Mouse (Mus musculus): ENCODE measurements around the gene Tyw5. TPM values are rescaled to one million over a fixed set of nuclear protein-coding genes. Genes with fewer than 3 reads are reported as not detected.

Gene Tyw5
- polyA plus RNA-seq, 1 experiment: 7.1 TPM

DNA sequence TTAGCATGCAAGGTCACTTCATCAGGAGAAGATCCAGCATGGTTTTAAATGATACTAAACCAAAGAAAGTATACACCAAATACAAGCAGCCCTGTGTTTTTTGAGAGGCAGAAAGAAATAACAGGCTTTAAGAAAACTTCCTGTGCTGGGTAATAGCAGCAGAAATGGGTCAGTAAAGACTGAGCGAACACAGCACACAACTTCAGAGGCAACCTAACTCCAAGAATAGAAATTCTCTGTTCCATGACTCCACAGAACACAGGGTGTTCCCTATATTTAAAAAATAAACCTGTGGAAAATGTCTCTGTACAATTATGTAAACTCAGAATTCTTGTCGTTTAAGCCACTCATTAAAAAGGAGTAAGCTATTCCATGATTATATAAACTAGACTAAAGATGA, 6.0 kb downstream of the Tyw5 start:
- TF ChIP-seq POLR2A (IDR thresholded peaks at IDR 0.05; ENCODE audit: control insufficient read depth, low read depth, low read length) (no peak), CTCF (IDR thresholded peaks at IDR 0.05; ENCODE audit: control insufficient read depth, insufficient read depth, insufficient replicate concordance, low read depth, low read length) (no peak)

DNA sequence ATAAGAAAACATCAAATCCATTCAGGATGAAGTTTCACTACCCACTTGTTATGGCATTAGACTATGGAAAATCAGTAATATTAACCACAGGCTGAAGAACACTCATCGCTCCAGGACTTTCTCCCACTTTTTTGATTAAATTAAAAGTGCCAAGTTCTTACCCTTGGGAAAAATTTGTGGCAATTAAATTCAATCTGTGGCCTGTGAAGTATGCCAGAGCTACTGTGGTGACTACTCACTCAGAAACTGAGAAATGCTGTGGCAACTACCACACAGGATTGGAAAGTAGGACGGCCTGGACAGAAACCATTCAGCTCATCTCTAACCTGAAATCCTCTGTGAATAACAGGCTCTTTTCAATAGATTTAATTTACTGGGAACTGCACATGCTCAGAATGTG, 6.6 kb downstream of the Tyw5 start:
- H3K27me3 ChIP-seq (ENCODE audit: control insufficient read depth, insufficient read depth, low read length): no peaks in the 10 kb centered on the region
- no peak overlapping the region for H3K4me3 ChIP-seq (ENCODE audit: control insufficient read depth, low read depth, low read length)
- TF ChIP-seq CTCF (IDR thresholded peaks at IDR 0.05; ENCODE audit: control insufficient read depth, insufficient read depth, insufficient replicate concordance, low read depth, low read length) (no peak), POLR2A (IDR thresholded peaks at IDR 0.05; ENCODE audit: control insufficient read depth, low read depth, low read length) (no peak)
- no peaks in the 10 kb centered on the region for H3K4me1 ChIP-seq (ENCODE audit: control insufficient read depth, insufficient read depth, low read length)
- no peaks in the 10 kb centered on the region for H3K36me3 ChIP-seq (ENCODE audit: control insufficient read depth, insufficient read depth, low read length)
- no peak overlapping the region for H3K27ac ChIP-seq (ENCODE audit: control insufficient read depth, insufficient read depth, low read depth, low read length)

More for the DNA sequence above, 6.0 kb downstream of the Tyw5 start:
- Histone ChIP-seq H3K27me3 (ENCODE audit: control insufficient read depth, insufficient read depth, low read length) (no peaks in the 10 kb centered on the region), H3K4me3 (ENCODE audit: control insufficient read depth, low read depth, low read length) (no peak overlapping the region), H3K36me3 (ENCODE audit: control insufficient read depth, insufficient read depth, low read length) (no peaks in the 10 kb centered on the region), H3K27ac (ENCODE audit: control insufficient read depth, insufficient read depth, low read depth, low read length) (no peak overlapping the region), H3K4me1 (ENCODE audit: control insufficient read depth, insufficient read depth, low read length) (peaks cover 2% of the 10 kb centered on the region; the same call in 1 of the 2 replicates)

DNA sequence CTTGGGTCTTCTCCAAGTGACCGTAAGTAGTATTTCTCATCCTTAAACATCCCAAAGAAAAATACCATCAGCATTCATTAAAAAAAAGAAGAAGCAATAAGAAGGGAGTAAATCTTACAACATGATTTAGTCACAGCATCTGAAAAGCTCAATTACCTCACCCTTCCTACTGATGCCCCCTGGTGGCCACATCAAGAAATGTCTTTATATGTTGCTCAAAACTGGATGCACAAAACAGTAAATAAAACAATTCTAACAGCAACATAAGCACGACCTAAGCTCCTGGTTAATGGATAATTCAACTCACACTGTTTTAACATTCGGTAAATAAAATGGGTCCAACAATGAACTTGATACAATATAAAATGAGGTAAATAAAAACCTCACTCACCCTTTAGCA, 12.8 kb downstream of the Tyw5 start:
- Histone ChIP-seq H3K4me3 (ENCODE audit: control insufficient read depth, low read depth, low read length) (no peak overlapping the region), H3K27ac (ENCODE audit: control insufficient read depth, insufficient read depth, low read depth, low read length) (no peak overlapping the region), H3K4me1 (ENCODE audit: control insufficient read depth, insufficient read depth, low read length) (no peaks in the 10 kb centered on the region), H3K36me3 (ENCODE audit: control insufficient read depth, insufficient read depth, low read length) (no peaks in the 10 kb centered on the region), H3K27me3 (ENCODE audit: control insufficient read depth, insufficient read depth, low read length) (no peaks in the 10 kb centered on the region)
- TF ChIP-seq POLR2A (IDR thresholded peaks at IDR 0.05; ENCODE audit: control insufficient read depth, low read depth, low read length) (no peak), CTCF (IDR thresholded peaks at IDR 0.05; ENCODE audit: control insufficient read depth, insufficient read depth, insufficient replicate concordance, low read depth, low read length) (no peak)

GRCm38 (mm10) chr1:57392417-57392816, 14.5 kb downstream of the Tyw5 start:
- Histone ChIP-seq H3K27ac (ENCODE audit: control insufficient read depth, insufficient read depth, low read depth, low read length) (no peak overlapping the region), H3K36me3 (ENCODE audit: control insufficient read depth, insufficient read depth, low read length) (no peaks in the 10 kb centered on the region), H3K4me1 (ENCODE audit: control insufficient read depth, insufficient read depth, low read length) (no peaks in the 10 kb centered on the region), H3K27me3 (ENCODE audit: control insufficient read depth, insufficient read depth, low read length) (no peaks in the 10 kb centered on the region), H3K4me3 (ENCODE audit: control insufficient read depth, low read depth, low read length) (no peak overlapping the region)
- no peak for TF ChIP-seq POLR2A (IDR thresholded peaks at IDR 0.05; ENCODE audit: control insufficient read depth, low read depth, low read length)
- TF ChIP-seq CTCF (IDR thresholded peaks at IDR 0.05; ENCODE audit: control insufficient read depth, insufficient read depth, insufficient replicate concordance, low read depth, low read length): no peak

GRCm38 (mm10) chr1:57390993-57391790, 15.7 kb downstream of the Tyw5 start:
- no peaks in the 10 kb centered on the region for H3K36me3 ChIP-seq (ENCODE audit: control insufficient read depth, insufficient read depth, low read length)

DNA sequence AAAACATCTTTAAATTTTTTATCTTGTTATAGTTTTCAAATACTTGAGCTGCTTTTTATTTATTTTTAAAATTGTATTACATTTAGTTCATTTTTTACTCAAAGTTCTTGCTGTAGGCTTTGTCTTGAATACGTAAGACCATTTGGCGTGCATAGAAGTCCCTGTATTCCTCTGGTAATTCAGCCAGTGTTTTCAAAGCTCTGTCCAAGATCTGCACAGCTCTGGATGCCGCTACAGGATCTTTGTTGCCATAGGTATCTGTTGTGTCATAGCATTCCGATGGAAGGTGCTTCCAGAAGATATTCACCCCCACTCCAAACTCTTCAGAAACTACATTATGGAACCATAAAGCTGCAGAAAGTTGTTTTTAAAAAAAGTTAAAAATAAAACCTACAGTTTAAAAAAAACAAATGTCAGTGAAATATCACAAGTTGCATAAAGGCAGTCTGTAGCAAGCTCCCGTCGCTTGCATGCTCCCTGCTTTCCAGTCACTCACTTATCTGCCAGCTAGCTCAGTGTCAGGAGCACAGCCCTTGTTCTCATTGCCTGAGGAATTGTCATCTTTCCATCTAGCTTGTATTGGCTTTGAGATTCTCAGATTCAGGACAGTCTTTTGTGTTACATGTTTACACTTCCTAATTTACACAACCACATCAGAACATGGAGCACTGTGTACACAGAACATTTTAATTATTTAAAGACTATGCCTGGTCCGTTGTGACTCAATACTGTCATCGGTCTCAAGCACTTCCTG, 18.3 kb downstream of the Tyw5 start:
- TF ChIP-seq POLR2A (IDR thresholded peaks at IDR 0.05; ENCODE audit: control insufficient read depth, low read depth, low read length) (no peak), CTCF (IDR thresholded peaks at IDR 0.05; ENCODE audit: control insufficient read depth, insufficient read depth, insufficient replicate concordance, low read depth, low read length) (no peak)
- no peaks in the 10 kb centered on the region for H3K27me3 ChIP-seq (ENCODE audit: control insufficient read depth, insufficient read depth, low read length)
- H3K4me1 ChIP-seq (ENCODE audit: control insufficient read depth, insufficient read depth, low read length): no peaks in the 10 kb centered on the region
- H3K4me3 ChIP-seq (ENCODE audit: control insufficient read depth, low read depth, low read length): no peak overlapping the region
- H3K36me3 ChIP-seq (ENCODE audit: control insufficient read depth, insufficient read depth, low read length): no peaks in the 10 kb centered on the region
- no peak overlapping the region for H3K27ac ChIP-seq (ENCODE audit: control insufficient read depth, insufficient read depth, low read depth, low read length)

More at GRCm38 (mm10) chr1:57390993-57391790, 15.7 kb downstream of the Tyw5 start:
- Histone ChIP-seq H3K4me1 (ENCODE audit: control insufficient read depth, insufficient read depth, low read length) (no peaks in the 10 kb centered on the region), H3K27ac (ENCODE audit: control insufficient read depth, insufficient read depth, low read depth, low read length) (no peak overlapping the region), H3K27me3 (ENCODE audit: control insufficient read depth, insufficient read depth, low read length) (no peaks in the 10 kb centered on the region), H3K4me3 (ENCODE audit: control insufficient read depth, low read depth, low read length) (no peak overlapping the region)
- TF ChIP-seq CTCF (IDR thresholded peaks at IDR 0.05; ENCODE audit: control insufficient read depth, insufficient read depth, insufficient replicate concordance, low read depth, low read length) (no peak), POLR2A (IDR thresholded peaks at IDR 0.05; ENCODE audit: control insufficient read depth, low read depth, low read length) (no peak)

GRCm38 (mm10) chr1:57387876-57388275, 19.0 kb downstream of the Tyw5 start:
- Histone ChIP-seq H3K4me1 (ENCODE audit: control insufficient read depth, insufficient read depth, low read length) (no peaks in the 10 kb centered on the region), H3K27ac (ENCODE audit: control insufficient read depth, insufficient read depth, low read depth, low read length) (no peak overlapping the region), H3K4me3 (ENCODE audit: control insufficient read depth, low read depth, low read length) (peak overlapping the region; percentile 72), H3K27me3 (ENCODE audit: control insufficient read depth, insufficient read depth, low read length) (no peaks in the 10 kb centered on the region), H3K36me3 (ENCODE audit: control insufficient read depth, insufficient read depth, low read length) (no peaks in the 10 kb centered on the region)
- TF ChIP-seq CTCF (IDR thresholded peaks at IDR 0.05; ENCODE audit: control insufficient read depth, insufficient read depth, insufficient replicate concordance, low read depth, low read length) (no peak), POLR2A (IDR thresholded peaks at IDR 0.05; ENCODE audit: control insufficient read depth, low read depth, low read length) (no peak)
